Mouse (Mus musculus) forelimb bud, embryonic 11.5 days (tissue): ENCODE results near the gene Cfdp1.
"Not testable (repeated sequence)": the region's sequence is repeated elsewhere in the genome, so short reads cannot be mapped to it uniquely, and the experiment has no call there.

Experiments used
- DNase-seq: peaks from one replicate; pipeline ENCODE4 v3.0.0-alpha.2; 2012; ENCODE audit warnings: low read depth, low spot score

Gene Cfdp1

DNA sequence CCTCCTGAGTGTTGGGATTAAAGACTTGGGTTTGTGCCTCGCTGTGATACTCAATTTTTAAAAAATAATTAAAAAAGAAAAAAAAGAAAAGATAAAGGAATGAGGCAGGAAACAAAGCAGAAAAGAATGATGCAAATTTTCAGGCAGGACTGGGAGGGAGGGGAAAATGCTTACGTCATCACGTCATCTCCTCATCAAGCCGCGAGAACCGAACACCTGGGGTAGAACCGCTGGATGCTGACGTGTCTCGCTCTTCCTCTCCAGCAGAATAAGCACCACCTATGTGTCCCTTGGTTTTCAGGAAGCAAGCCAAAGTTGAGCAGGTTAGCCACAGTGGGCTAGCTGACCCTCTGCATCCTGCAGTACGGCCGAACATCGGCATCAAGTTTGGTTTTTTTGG, 1.9 kb upstream of the Cfdp1 start:
- DNase-seq, result no peak

DNA sequence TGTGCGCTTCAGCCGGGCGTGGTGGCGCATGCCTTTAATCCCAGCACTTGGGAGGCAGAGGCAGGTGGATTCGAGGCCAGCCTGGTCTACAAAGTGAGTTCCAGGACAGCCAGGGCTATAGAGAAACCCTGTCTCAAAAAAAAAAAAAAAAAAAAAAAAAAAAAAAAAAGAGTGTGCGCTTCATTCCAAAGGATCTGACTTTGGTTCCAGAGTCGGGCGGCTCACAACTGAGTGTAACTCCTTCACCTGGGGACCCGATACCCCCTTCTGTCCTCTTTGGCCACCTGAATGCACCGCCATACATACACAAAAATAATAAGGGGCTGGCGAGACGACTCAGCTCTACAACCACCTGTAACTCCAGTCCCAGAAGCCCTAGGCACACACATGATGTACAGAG, 872 bp downstream of the Cfdp1 start:
- not testable (repeated sequence) for DNase-seq

DNA sequence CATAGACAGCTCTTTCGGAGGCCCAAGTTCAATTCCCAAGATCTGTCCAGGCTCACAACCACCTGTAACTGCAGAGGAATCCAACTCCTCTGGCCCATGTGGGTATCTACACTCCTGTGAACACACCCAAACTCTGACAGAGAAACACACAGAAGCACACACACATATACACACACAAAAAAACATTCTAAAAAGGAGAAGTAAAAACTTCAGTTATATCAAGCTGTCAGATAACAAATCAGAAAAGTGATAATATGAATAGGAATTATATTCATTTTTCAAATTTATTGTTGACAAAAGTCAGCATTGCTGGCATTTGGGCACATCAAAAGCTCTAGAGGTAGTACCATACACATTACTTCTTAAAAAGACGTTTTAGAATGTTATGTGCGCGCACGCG, 7.3 kb downstream of the Cfdp1 start:
- no peak for DNase-seq

DNA sequence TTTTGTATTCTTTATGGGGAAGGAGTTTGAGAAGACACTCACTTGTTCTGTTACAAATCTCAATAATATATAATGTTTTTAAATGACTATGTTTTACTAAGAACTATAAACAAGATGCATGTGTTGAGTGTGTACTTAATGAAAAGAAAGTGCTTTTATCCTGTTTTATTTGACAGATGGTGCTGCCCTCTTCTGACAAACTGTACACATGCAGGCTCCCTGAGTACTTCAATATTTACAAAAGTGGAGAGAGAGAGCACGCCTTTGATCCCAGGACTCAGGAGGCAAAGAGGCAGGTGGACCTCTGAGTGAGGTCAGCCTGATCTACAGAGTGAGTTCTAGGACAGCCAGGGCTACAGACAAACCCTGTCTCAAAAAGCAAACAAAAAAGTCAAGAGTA, 18.6 kb downstream of the Cfdp1 start:
- DNase-seq, result no peak

DNA sequence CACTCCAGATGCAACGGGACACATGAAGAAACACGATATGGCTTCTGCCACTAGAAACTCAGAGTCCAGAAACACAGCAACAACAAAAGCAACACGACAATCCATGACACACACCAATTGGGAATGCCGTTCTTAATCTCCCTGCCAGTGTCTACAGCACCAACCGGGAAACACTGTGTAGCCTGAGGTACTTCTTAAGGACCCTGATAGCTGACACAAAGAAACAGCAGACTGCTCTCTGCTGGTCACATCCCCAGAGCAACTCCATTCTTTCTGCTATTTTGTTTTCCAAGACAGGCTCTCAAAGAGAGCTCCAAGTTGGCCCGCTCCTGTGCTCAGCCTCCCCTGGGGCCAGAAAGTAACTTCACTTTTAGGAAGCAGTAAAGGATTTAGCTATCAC, 20.1 kb downstream of the Cfdp1 start:
- no peak for DNase-seq

DNA sequence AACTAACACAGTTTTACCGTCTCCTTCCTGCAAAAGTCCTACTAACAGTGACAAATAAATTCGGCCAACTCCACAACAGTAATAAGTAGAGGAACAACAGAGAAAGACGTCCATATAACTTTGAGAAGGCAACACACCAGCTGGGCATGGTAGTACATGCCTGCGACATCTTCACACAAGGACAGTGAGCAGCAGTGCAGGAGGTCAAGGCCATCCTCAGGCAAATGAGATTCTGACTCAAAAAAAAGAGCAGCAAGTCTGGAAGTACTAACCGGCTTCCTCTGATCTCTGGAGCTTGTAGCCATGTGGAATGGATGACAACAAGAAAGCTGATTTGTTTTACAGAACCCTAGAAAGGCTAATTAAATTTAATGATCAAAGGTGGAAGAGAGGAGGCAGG, 21.1 kb downstream of the Cfdp1 start:
- peak; percentile 26 for DNase-seq

DNA sequence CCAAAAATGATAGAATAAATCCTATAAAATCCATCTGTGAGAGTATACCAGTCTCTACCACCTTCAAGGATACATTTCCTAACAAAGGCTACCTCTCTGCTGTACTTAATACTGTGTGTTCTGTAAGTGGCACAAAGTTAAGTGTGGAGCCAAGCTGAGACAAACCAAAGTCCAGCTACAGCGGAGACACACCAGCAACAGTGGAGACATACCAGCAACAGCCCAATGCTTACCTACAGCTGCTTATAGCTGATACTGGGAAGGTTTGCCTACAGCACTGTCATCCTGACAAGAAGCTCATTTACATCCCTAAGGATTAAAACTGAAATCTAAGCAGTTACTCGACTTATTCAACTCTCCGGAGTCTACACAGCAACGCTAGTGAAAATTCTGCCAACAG, 22.1 kb downstream of the Cfdp1 start:
- DNase-seq, result no peak

DNA sequence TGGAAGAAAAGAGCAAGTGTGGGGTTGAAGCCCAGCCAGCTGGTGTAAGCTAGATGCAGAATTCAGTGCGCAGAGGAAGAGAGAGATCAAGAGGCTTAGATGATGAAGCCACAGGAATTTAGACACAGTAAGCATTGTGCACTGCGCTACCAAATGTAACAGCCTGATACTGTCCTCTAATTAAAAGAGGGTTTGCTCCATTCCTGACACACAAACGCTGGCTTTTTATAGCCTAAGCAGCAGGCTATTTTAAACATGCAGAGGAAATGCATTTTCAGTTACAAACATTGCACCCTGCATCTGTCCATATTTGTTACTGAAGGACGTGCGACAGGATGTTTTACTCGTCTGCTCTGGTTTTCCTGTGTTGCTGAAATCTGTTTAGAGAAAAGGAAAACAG, 25.5 kb downstream of the Cfdp1 start:
- DNase-seq, result no peak

DNA sequence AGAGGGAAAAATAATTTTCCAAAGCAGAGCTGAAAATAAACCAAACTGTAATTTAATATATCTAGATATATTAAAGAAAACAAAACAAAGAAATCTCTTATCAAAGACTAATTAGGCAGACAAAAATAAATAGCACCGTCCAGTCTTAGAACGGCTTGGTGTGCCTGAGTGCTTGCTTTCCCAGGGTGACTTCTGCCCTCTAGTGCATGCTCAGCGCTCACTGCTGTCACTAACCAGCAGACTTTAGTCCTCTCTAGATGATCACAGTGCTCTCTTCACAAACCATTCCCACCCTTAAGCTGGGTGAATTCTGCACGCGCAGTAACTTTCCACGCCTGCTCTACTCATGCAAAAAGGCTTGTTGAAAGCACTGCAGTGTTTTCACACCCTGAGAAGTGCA, 28.9 kb downstream of the Cfdp1 start:
- no peak for DNase-seq

DNA sequence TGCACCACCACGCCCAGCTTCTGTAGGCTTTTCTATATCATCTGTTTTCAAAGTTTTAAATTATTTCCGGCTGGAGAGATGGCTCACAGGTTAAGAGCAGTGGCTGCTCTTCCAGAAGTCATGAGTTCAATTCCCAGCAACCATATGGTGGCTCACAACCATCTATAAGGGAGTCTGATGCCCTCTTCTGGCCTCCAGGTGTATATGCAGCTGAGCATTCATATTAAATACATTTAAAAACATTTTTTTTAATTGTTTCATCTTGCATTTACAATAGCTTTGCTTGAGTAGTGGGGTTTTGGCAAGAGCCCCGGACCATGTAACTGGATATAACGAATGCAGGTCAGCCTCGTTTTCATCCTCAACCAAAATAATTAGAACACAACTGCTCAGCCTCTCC, 29.8 kb downstream of the Cfdp1 start:
- DNase-seq, result no peak

DNA sequence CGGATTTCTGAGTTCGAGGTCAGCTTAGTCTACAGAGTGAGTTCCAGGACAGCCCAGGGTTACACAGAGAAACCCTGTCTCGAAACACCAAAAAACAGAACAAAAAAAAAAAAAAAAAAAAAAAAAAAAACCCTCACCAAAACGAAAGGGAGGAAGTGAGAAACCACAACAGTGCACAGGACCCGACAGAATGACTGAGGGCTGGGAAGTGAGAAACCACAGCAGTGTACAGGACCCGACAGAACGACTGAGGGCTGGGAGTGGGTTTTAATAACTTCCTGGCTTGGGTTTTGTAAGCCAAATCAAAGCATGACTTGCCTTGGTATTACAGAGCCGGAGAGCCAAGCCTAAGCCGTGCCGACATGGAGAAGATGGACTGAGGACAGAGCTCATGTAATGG, 32.9 kb downstream of the Cfdp1 start:
- DNase-seq, result no peak

DNA sequence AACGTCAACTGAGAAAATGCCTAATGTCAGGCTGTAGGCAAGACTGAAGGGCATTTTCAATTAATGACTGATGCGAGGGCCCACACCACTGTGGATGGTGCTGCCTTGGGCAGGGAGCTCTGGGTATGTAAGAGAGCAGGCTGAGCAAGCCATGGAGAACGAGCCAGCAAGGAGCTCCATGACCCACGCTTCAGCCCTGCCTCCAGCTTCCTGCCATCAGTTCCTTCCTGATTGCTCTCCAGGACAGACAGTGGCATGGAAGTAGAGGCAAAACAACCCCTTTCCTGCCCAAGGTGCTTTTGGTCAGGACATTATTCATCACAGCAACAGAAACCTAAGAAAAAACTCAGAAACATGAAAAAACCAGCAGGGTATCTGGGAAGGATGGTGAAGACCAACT, 33.4 kb downstream of the Cfdp1 start:
- no peak for DNase-seq

DNA sequence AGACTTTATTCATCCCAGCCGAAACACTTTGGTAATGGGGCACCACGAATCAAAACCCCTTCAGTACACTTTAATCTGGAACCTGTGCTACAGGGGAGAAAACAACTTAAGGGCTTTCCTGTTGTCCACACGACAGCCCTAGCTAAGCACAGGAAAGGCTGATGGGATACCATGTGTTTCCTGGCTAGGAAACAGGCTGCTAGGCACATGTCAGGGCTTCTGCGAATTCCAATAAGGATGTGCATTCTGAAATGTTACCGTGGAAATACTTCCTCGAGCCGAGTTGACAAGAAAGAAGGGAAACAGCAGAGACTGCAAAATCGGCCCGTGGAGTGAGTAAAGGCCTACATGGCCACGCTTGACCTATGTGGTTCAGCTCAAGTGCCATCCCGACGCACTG, 34.1 kb downstream of the Cfdp1 start:
- DNase-seq, result no peak

DNA sequence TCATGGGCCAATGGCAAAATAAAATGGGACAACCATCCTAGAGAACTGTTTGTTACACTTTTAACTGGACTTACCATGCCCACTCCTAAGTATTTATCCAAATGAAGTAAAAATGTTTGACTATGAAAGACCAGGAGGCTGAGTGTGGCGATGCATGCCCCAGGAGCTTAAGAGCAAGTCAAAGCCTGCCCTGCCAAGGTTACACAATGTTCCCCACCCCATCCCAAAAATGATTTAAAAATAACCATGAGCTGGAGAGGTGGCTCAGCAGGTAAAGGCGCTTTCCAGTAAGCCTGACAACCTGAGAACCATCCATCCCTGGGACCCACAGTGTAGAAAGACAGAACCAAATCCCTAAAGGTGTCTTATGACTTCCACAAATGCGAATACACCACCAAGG, 35.5 kb downstream of the Cfdp1 start:
- DNase-seq, result no peak

DNA sequence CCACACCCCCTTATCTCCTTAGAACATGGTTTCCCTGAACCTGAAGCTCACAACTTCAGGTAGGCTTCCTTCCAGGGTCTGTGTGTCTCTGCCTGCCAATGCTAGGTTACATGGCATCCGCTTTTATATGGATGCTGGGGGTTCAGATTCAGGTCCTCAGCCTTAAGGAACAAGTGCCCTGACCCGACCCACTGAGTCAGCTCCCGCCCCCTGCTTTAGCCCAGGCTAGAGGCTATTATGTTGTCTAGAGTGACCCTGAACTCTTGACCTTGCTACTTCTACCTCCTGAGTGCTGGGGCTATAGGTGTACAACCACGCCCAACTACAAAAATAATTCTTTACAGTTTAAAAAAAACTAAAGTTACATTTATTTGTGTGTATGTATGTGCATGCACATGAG, 39.0 kb downstream of the Cfdp1 start:
- DNase-seq, result no peak

DNA sequence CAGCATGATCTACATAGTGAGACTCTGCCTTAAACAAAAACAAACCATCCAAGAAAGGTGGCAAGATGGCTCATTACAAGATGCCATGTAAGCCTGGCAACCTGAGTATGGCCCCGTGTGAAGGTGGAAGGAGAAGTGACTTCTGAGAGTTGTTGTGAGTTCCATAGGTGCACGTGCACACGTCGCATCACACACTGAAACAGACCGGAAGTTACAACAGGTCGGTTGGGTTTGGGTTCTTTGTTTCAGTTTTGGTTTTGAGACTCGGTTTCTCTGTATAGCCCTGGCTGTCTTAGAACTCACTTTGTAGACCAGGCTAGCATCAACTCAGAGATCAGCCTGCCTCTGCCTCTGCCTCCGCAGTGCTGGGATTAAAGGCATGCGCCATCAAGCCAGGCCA, 40.3 kb downstream of the Cfdp1 start:
- no peak for DNase-seq

DNA sequence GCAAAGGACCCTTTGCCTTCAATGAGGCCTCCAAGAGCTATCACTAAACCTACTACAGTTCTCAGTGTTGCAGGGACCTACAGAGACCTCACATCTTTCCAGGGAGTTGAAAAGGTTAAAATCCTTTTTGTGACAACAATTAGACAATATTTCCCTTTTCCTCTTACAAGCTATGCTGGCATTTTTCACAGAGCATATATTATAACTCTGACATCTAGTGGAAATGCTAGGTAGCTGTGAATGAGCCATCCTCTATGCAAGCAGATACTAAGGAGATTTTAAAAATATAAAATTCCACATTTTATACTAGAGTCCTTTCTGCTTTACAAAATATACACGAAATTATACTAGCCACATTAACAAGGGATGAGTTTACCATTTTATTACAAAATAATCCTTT, 41.3 kb downstream of the Cfdp1 start:
- no peak for DNase-seq

DNA sequence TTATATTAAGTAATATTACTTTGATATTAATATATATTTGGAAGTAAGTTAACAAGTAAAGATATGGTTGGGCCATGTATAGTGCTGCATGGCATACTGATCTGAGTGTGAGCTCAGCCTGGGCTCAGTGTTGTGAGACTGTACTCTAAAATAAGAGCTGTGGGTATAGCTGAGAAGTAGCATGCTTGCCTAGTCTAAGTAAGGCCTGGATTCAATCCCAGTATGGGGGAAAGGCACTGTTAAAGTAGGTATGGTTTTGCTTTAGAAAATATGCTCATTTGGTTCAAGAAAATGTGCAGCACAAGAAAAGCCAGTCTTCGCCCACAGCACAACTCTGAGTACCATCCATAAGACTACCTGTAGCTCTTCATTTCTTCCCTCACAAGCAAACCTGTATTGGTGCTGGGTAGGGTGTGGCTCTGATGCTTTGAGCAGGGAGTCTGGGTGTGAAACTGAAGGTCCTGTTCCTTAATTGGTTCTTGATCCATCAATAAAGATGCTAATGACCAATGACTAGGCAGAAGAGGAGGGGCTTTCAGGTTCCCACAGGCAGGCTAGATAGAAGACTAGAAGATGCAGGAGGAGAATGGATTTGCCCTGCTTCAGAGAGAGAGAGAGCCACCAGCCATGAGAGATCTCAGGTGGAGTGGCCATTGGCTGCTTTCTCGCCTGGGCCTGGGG, 43.3 kb downstream of the Cfdp1 start:
- no peak for DNase-seq

DNA sequence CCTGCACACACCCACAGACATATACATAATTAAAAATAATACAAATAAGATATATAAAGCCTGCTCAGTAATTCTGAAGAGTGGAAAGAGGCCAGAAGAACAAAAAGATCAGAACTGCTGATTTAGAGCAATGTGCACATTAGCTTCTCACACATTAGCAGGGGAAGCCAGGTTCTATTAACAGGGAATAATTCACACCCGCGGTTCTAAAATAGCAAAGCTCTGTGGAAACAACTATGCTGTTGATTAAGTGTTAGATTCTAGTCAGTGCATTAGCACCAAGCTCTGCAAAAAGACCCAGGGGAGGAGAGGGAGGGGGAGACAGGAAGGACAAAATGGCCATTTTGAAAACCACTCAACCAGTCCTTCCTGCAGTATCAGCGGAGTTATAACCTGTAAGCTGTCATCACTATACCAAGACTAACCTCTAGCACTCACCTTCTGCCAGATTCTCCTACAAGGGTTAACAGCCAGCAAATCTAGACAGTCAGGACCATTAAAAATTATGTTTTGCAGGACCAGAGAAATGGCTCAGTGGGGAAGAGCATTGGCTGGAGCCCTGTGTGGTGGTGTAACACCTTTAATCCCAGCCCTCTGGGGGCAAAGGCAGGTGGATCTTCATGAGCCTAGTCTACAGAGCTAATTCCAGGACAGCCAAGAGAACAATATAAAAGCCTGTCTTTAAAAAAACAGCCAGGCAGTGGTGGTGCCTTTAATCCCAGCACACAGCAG, 45.0 kb downstream of the Cfdp1 start:
- no peak for DNase-seq

DNA sequence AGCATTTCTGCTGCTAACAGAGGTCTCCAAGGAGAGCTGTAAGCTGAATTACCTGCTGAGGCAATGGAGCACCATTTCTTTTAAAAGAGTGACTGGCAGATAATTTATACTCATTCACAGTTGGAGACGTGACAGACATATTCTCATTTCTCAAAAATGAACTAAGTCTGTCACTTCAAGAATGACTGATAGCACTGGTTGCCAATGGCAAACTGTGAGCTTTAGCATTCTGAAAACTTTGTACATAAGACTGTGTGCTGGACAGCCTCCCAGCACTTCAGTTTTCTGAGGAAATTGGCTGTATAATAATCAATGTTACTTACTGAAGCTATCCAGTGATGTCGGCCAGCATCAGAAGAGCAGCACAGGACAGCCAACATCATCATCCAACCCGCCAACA, 46.1 kb downstream of the Cfdp1 start:
- no peak for DNase-seq

DNA sequence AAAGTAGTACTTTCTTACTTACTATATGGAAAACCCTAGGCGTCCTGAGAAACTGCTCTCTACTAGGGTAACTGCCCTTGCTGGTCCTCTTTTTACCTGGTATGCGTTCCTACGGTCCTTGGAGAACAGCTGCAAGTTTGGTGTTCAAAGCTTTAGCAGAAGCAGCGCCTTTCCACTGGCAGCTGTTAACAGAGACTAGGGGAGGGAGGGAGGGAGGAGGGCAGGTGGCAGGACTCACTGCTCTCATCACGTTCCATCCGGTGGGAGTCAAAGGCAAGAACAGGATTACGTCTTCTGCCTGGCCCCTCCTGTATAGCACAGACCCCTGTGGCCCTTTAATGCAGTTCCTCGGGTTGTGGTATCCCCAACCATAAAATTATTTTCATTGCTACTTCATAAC, 50.7 kb downstream of the Cfdp1 start:
- no peak for DNase-seq

DNA sequence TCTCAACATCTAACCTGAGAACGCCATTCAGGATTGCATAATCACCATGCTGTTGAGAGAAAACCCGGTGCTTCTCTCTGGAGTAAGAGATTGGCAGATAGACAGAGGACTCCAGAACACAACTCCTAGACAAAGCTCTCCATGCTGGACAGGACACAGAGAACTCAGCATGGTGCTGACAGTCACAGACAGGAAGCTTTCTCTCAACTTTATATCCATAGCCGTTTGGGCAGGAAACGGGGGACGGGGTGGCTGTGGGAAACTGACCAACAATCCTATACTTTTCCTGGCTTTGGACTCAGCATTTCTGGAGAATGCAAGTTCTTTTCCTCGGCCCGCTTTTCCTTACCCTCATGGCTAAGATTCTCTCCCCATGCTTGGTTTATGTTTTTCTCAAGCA, 51.8 kb downstream of the Cfdp1 start:
- DNase-seq, result no peak

DNA sequence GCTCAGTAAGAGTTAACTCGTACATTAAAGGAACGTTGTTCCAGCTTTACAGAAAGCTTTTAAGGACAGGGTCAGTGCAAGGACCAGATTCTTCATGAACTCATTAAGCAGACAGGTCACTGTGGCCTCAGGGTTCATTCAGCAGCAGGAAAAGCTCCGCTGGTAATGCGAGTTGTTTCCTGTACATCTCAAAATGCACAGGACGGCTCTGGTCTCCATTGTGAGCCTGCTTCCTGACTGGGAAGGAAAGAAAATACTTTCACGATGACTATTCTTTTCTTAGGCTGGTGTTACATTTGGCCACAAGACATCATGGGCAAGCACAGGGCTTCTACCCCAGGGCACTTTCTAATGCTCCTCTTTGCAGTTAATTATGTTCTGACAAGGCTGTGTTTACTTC, 52.6 kb downstream of the Cfdp1 start:
- peak; percentile 27 for DNase-seq

DNA sequence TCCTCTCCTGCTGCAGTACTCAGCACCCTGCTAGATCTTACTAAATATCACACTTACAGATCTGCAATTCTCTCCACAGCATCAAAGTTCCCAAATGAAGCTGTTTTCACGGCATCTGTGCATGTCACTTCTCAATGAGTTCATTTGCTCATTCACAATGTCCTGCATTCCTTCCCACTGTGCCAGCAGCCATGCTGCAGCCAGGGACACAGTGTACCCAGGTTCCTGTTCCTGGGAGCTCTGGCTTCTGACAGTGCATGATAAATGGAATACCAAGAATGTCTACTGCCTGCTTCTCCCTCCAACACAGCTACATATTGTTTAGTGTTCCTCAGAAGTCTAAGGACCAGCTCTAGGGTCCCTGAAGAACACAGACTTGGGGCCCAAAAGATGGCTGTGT, 57.6 kb downstream of the Cfdp1 start:
- no peak for DNase-seq
